Mouse (Mus musculus) subcutaneous adipose tissue, adult 2 months (tissue): Measurements from ENCODE around the gene Zfp473. TPM values are rescaled to one million over a fixed set of nuclear protein-coding genes. Genes with fewer than 3 reads are reported as not detected.

Experiments used
- polyA plus RNA-seq: library from polyadenylated mRNA; depleted of rRNA; stranded (reverse); fragments of >200 nt; gene quantifications from 2 replicates; pipeline ENCODE4 v1.2.3, GENCODE M21; 2012; ENCODE audit warnings: low replicate concordance; rRNA removed

The Zfp473 gene
- polyA plus RNA-seq = 0.20 and 0.54 TPM in 2 replicates

GRCm38 (mm10) chr7:44750950-44751349 lies at the start of gene Zfp473:
Gene Zfp473, minus strand, starts transcription at chr7:44751050.

GRCm38 (mm10) chr7:44748101-44749044 lies 2.5 kb downstream of the Zfp473 start, which contains the start of gene Vrk3:
Gene Vrk3, plus strand, starts transcription at chr7:44748413.

GRCm38 (mm10) chr7:44708574-44708973 lies 42.3 kb downstream of the Zfp473 start, which contains the start of gene Izumo2:
Gene Izumo2, plus strand, starts transcription at chr7:44708742.

Other genes with a start within 250 kb of the Zfp473 start
- 0.11 and 0.89 TPM in 2 replicates for gene Mybpc2, start 226.4 kb downstream of the Zfp473 start, polyA plus RNA-seq
- 1.2 and 1.3 TPM in 2 replicates for gene Spib, start 219.0 kb downstream of the Zfp473 start, polyA plus RNA-seq
- gene Pold1, start 202.2 kb downstream of the Zfp473 start, polyA plus RNA-seq = 17.5 and 44.4 TPM in 2 replicates
- 133 and 181 TPM in 2 replicates for gene Nr1h2, start 197.1 kb downstream of the Zfp473 start, polyA plus RNA-seq
- gene Napsa, start 178.7 kb downstream of the Zfp473 start, polyA plus RNA-seq = 6.0 and 16.0 TPM in 2 replicates
- 2.6 and 7.7 TPM in 2 replicates for gene Kcnc3, start 160.4 kb downstream of the Zfp473 start, polyA plus RNA-seq
- 4.1 and 12.7 TPM in 2 replicates for gene Myh14, start 80.2 kb downstream of the Zfp473 start, polyA plus RNA-seq
- gene Izumo2, start 42.3 kb downstream of the Zfp473 start, polyA plus RNA-seq = not detected in 2 replicates
- 29.0 and 48.8 TPM in 2 replicates for gene Vrk3, start 2.6 kb downstream of the Zfp473 start, polyA plus RNA-seq
- gene Nup62, start 65.0 kb upstream of the Zfp473 start, polyA plus RNA-seq = 35.6 and 77.6 TPM in 2 replicates
- 3.9 and 4.0 TPM in 2 replicates for gene Il4i1, start 65.3 kb upstream of the Zfp473 start, polyA plus RNA-seq
- gene Atf5, start 65.6 kb upstream of the Zfp473 start, polyA plus RNA-seq = 211 and 305 TPM in 2 replicates
- gene Akt1s1, start 97.9 kb upstream of the Zfp473 start, polyA plus RNA-seq = 87.7 and 129 TPM in 2 replicates
- 125 and 126 TPM in 2 replicates for gene Tbc1d17, start 98.0 kb upstream of the Zfp473 start, polyA plus RNA-seq
- gene Pnkp, start 106.1 kb upstream of the Zfp473 start, polyA plus RNA-seq = 45.1 and 47.8 TPM in 2 replicates
- gene Ptov1, start 118.7 kb upstream of the Zfp473 start, polyA plus RNA-seq = 245 and 426 TPM in 2 replicates
- gene Med25, start 141.7 kb upstream of the Zfp473 start, polyA plus RNA-seq = 93.4 and 172 TPM in 2 replicates
- 48.5 and 82.0 TPM in 2 replicates for gene Fuz, start 145.0 kb upstream of the Zfp473 start, polyA plus RNA-seq
- gene Ap2a1, start 178.4 kb upstream of the Zfp473 start, polyA plus RNA-seq = 91.4 and 108 TPM in 2 replicates
- gene Tsks, start 192.2 kb upstream of the Zfp473 start, polyA plus RNA-seq = 0.21 and 0.22 TPM in 2 replicates
- 21.7 and 88.9 TPM in 2 replicates for gene Cpt1c, start 223.8 kb upstream of the Zfp473 start, polyA plus RNA-seq
- 148 and 347 TPM in 2 replicates for gene Prmt1, start 235.5 kb upstream of the Zfp473 start, polyA plus RNA-seq
- gene Irf3, start 246.6 kb upstream of the Zfp473 start, polyA plus RNA-seq = 111 and 156 TPM in 2 replicates
- gene Bcl2l12, start 247.7 kb upstream of the Zfp473 start, polyA plus RNA-seq = 30.2 and 45.2 TPM in 2 replicates